Mouse (Mus musculus): Measurements from ENCODE around the gene Gins2. TPM values are rescaled to one million over a fixed set of nuclear protein-coding genes. Genes with fewer than 3 reads are reported as not detected.

The Gins2 gene
- total and polyA plus RNA-seq, 3 experiments: 50.0 to 129 (median 61.2) TPM

GRCm38 (mm10) chr8:120630031-120630430, 40.9 kb upstream of the Gins2 start:
- DNase-seq (ENCODE audit: extremely low read depth): no peak
- in situ Hi-C loops (cut with MboI; ENCODE audit: low pct_ligation_motif_present, low pct_unique_long_range_greater_than_20kb, low sequenced_read_pairs): no loop called here
- dilution Hi-C loops (cut with MboI; ENCODE audit: extremely low pct_ligation_motif_present, extremely low pct_unique_long_range_greater_than_20kb, low sequenced_read_pairs): no loop called here
- Histone ChIP-seq H3K79me2 (replicated peaks; ENCODE audit: control insufficient read depth, extremely low read depth, insufficient read depth, poor library complexity, severe bottlenecking) (no peaks in the 10 kb centered on the region), H3K27ac (ENCODE audit: insufficient read depth, low read depth) (no peak overlapping the region), H3K36me3 (replicated peaks in 1 of 2; ENCODE audit: control insufficient read depth in 1 of 2, insufficient read depth in 1 of 2, low read length in 1 of 2) (no peaks in the 10 kb centered on the region), H3K4me1 (ENCODE audit: control insufficient read depth in 1 of 2, insufficient read depth in 2 of 2) (peaks cover 6 to 10% of the 10 kb centered on the region in 2 experiments; a peak in 3 of 4 replicates), H3K27me3 (replicated peaks) (peaks cover 50% of the 10 kb centered on the region), H3K4me2 (ENCODE audit: insufficient read depth, low read depth, poor library complexity, severe bottlenecking) (no peak overlapping the region), H3K4me3 (replicated peaks in 1 of 3; ENCODE audit: low read depth in 2 of 3, low read length in 2 of 3, poor library complexity in 1 of 3) (no peak overlapping the region), H3K9me3 (replicated peaks; ENCODE audit: low read length) (peaks cover 9% of the 10 kb centered on the region), H3K9ac (ENCODE audit: insufficient read depth, low read depth) (no peak overlapping the region)
- TF ChIP-seq CHD2 (IDR thresholded peaks at IDR 0.05; ENCODE audit: low read length) (no peak), MAFK (IDR thresholded peaks at IDR 0.05; ENCODE audit: insufficient replicate concordance, low read length) (no peak)

DNA sequence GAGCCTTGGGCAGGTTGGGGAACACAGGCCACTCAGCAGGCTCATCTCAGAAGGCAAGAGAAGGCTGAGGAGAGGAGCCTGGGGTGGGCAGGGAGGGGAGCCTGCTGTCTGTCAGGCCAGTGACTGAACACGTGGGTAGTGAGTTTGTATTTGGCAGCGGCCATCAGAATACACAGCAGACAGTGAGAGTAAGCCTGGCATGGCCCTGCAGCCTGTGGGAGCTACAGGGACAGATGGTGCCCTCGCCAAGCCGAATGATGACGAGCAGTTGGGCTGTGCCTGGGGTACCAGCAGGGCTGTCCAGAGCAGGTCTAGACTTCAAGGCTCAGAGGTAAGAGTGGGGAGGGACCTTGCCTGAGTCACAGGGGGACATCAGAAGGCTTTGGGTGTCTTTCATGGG, 38.2 kb upstream of the Gins2 start:
- Histone ChIP-seq H3K9me3 (replicated peaks; ENCODE audit: low read length) (peaks cover under 1% of the 10 kb centered on the region), H3K79me2 (replicated peaks; ENCODE audit: control insufficient read depth, extremely low read depth, insufficient read depth, poor library complexity, severe bottlenecking) (no peaks in the 10 kb centered on the region), H3K4me2 (ENCODE audit: insufficient read depth, low read depth, poor library complexity, severe bottlenecking) (no peak overlapping the region), H3K9ac (ENCODE audit: insufficient read depth, low read depth) (no peak overlapping the region), H3K27me3 (replicated peaks) (peaks cover 36% of the 10 kb centered on the region), H3K27ac (ENCODE audit: insufficient read depth, low read depth) (no peak overlapping the region), H3K4me1 (ENCODE audit: control insufficient read depth in 1 of 2, insufficient read depth in 2 of 2) (peaks cover 0 to 3% of the 10 kb centered on the region in 2 experiments; a peak in 1 of 4 replicates), H3K36me3 (replicated peaks in 1 of 2; ENCODE audit: control insufficient read depth in 1 of 2, insufficient read depth in 1 of 2, low read length in 1 of 2) (no peaks in the 10 kb centered on the region), H3K4me3 (replicated peaks in 1 of 3; ENCODE audit: low read depth in 2 of 3, low read length in 2 of 3, poor library complexity in 1 of 3) (no peak overlapping the region)
- in situ Hi-C loops (cut with MboI; ENCODE audit: low pct_ligation_motif_present, low pct_unique_long_range_greater_than_20kb, low sequenced_read_pairs) (no loop called here), dilution Hi-C loops (cut with MboI; ENCODE audit: extremely low pct_ligation_motif_present, extremely low pct_unique_long_range_greater_than_20kb, low sequenced_read_pairs) (no loop called here)
- DNase-seq (ENCODE audit: extremely low read depth): no peak
- TF ChIP-seq NELFE (IDR thresholded peaks at IDR 0.05; ENCODE audit: low read depth, low read length) (no peak), MYC (IDR thresholded peaks at IDR 0.05; ENCODE audit: low read depth, low read length) (no peak)

DNA sequence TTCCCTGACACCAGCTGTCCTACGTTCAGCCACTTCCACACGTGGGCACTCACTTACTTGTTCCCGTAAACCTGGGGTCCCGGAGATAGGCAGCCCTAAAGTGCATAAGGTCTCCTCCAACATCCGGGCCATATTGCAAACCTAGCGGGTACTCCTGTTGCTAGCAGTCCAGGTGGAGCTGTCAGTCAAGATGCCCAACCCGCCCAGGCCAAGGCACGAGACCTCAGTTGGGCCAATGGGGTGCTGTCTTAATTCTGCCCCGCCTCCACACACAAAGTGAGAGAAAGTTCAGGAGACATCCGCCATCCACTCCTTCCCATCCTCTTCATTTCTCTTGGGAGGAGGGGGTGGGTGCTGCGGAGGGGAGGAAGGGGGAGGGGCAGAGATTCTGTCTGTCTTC, 37.4 kb upstream of the Gins2 start:
- TF ChIP-seq USF2 (conservative IDR thresholded peaks at IDR 0.05; ENCODE audit: low read depth, low read length) (no peak), TCF12 (IDR thresholded peaks at IDR 0.05; ENCODE audit: low read depth, low read length) (no peak), GABPA (IDR thresholded peaks at IDR 0.05; ENCODE audit: insufficient replicate concordance, low read depth, low read length) (no peak), KAT2A (IDR thresholded peaks at IDR 0.05; ENCODE audit: insufficient replicate concordance, low read length) (no peak), JUN (IDR thresholded peaks at IDR 0.05; ENCODE audit: insufficient read depth, low read depth, low read length) (no peak), NELFE (IDR thresholded peaks at IDR 0.05; ENCODE audit: low read depth, low read length) (no peak), POLR2A (IDR thresholded peaks at IDR 0.05; ENCODE audit: low read depth, low read length) (no peak), ZNF384 (IDR thresholded peaks at IDR 0.05; ENCODE audit: low read depth, low read length) (no peak), RCOR1 (conservative IDR thresholded peaks at IDR 0.05; ENCODE audit: low read depth, low read length) (no peak), NRF1 (IDR thresholded peaks at IDR 0.05; ENCODE audit: low read depth, low read length) (no peak), MYC (IDR thresholded peaks at IDR 0.05; ENCODE audit: low read depth, low read length) (no peak)
- Histone ChIP-seq H3K4me3 (replicated peaks in 1 of 3; ENCODE audit: low read depth in 2 of 3, low read length in 2 of 3, poor library complexity in 1 of 3) (no peak overlapping the region), H3K4me2 (ENCODE audit: insufficient read depth, low read depth, poor library complexity, severe bottlenecking) (no peak overlapping the region), H3K27me3 (replicated peaks) (peaks cover 28% of the 10 kb centered on the region), H3K79me2 (replicated peaks; ENCODE audit: control insufficient read depth, extremely low read depth, insufficient read depth, poor library complexity, severe bottlenecking) (no peaks in the 10 kb centered on the region), H3K9me3 (replicated peaks; ENCODE audit: low read length) (no peaks in the 10 kb centered on the region), H3K36me3 (replicated peaks in 1 of 2; ENCODE audit: control insufficient read depth in 1 of 2, insufficient read depth in 1 of 2, low read length in 1 of 2) (no peaks in the 10 kb centered on the region), H3K9ac (ENCODE audit: insufficient read depth, low read depth) (no peak overlapping the region), H3K4me1 (ENCODE audit: control insufficient read depth in 1 of 2, insufficient read depth in 2 of 2) (peaks cover 0 to 3% of the 10 kb centered on the region in 2 experiments; a peak in 1 of 4 replicates), H3K27ac (ENCODE audit: insufficient read depth, low read depth) (no peak overlapping the region)
- dilution Hi-C loops (cut with MboI; ENCODE audit: extremely low pct_ligation_motif_present, extremely low pct_unique_long_range_greater_than_20kb, low sequenced_read_pairs): no loop called here
- no peak for DNase-seq (ENCODE audit: extremely low read depth)
- in situ Hi-C loops (cut with MboI; ENCODE audit: low pct_ligation_motif_present, low pct_unique_long_range_greater_than_20kb, low sequenced_read_pairs): no loop called here

Measured in CH12.LX (cell line).